8 mouse cellular contexts compared by ENCODE assay signal in genomic region chr2:172371258-172371657, GRCm38 (mm10). TPM values are rescaled to one million over a fixed set of nuclear protein-coding genes. Genes with fewer than 3 reads are reported as not detected.
DNase-seq lines count a peak whose midpoint lies in the region; ATAC-seq and TF ChIP-seq lines count a peak whose summit lies in the region.

No protein-coding gene starts in this region.

- no peak for ATAC-seq in limb, embryonic 15.5 days (ENCODE audit: insufficient number of reproducible peaks, low FRiP score, low TSS enrichment, low read depth)
- no peak for ATAC-seq in stomach, postnatal 0 days (ENCODE audit: low FRiP score, low TSS enrichment)
- no peak for ATAC-seq in inflammation-experienced regulatory T-cells, adult 6 months

- TF ChIP-seq POLR2A in testis, adult 2 months (IDR thresholded peaks at IDR 0.05; ENCODE audit: control insufficient read depth, low read depth, low read length) = no peak

- WGBS in limb, embryonic 15.5 days = under 1% methylated on average over 11 of the region's 11 CpGs
- WGBS in stomach, postnatal 0 days = 1% methylated on average over 11 of the region's 11 CpGs

- peaks cover 5% of the 10 kb centered on the region for H3K4me1 ChIP-seq in testis, adult 2 months (ENCODE audit: control insufficient read depth, insufficient read depth, low read length)
- H3K4me1 ChIP-seq in limb, embryonic 15.5 days = peaks cover 21% of the 10 kb centered on the region
- no peaks in the 10 kb centered on the region for H3K4me1 ChIP-seq in stomach, postnatal 0 days (replicated peaks; ENCODE audit: control insufficient read depth, insufficient read depth)

- H3K9ac ChIP-seq in limb, embryonic 15.5 days = peak overlapping the region; percentile 98
- peak overlapping the region; percentile 94 for H3K9ac ChIP-seq in stomach, postnatal 0 days (ENCODE audit: low read length)

- peaks cover 10% of the 10 kb centered on the region for H3K36me3 ChIP-seq in testis, adult 2 months (ENCODE audit: control insufficient read depth, insufficient read depth, low read length)
- H3K36me3 ChIP-seq in limb, embryonic 15.5 days = peaks cover 50% of the 10 kb centered on the region
- H3K36me3 ChIP-seq in stomach, postnatal 0 days (ENCODE audit: control insufficient read depth, insufficient read depth, low read length) = peaks cover 20% of the 10 kb centered on the region

- H3K4me3 ChIP-seq in testis, adult 2 months (ENCODE audit: control insufficient read depth, low read depth, low read length) = peak overlapping the region; percentile 99
- H3K4me3 ChIP-seq in limb, embryonic 15.5 days = peak overlapping the region; percentile 96
- peak overlapping the region; percentile 91 for H3K4me3 ChIP-seq in stomach, postnatal 0 days (ENCODE audit: low read depth, low read length)

- TF ChIP-seq EP300 in stomach, postnatal 0 days (optimal IDR thresholded peaks at IDR 0.05) = no peak

- TF ChIP-seq CTCF in testis, adult 2 months (IDR thresholded peaks at IDR 0.05; ENCODE audit: control insufficient read depth, insufficient read depth, insufficient replicate concordance, low read depth, low read length) = no peak
- no peak for TF ChIP-seq CTCF in stomach, postnatal 0 days (IDR thresholded peaks at IDR 0.05; ENCODE audit: low read depth)

- H3K27ac ChIP-seq in testis, adult 2 months (ENCODE audit: control insufficient read depth, insufficient read depth, low read depth, low read length) = peak overlapping the region; percentile 100
- H3K27ac ChIP-seq in limb, embryonic 15.5 days = peak overlapping the region; percentile 85
- peak overlapping the region; percentile 83 for H3K27ac ChIP-seq in stomach, postnatal 0 days (replicated peaks)

- H3K9me3 ChIP-seq in limb, embryonic 15.5 days = no peaks in the 10 kb centered on the region
- H3K9me3 ChIP-seq in stomach, postnatal 0 days (ENCODE audit: control insufficient read depth, low read length) = no peaks in the 10 kb centered on the region

- H3K27me3 ChIP-seq in testis, adult 2 months (ENCODE audit: control insufficient read depth, insufficient read depth, low read length) = no peaks in the 10 kb centered on the region
- no peaks in the 10 kb centered on the region for H3K27me3 ChIP-seq in limb, embryonic 15.5 days
- H3K27me3 ChIP-seq in stomach, postnatal 0 days (ENCODE audit: control insufficient read depth, insufficient read depth, low read length) = no peaks in the 10 kb centered on the region

- peak overlapping the region; percentile 53 for H3K4me2 ChIP-seq in limb, embryonic 15.5 days
- H3K4me2 ChIP-seq in stomach, postnatal 0 days (replicated peaks; ENCODE audit: low read depth) = peak overlapping the region; percentile 73

- DNase-seq in embryo, embryonic 10.5 days (ENCODE audit: low spot score) = peak; percentile 27
- no peak for DNase-seq in embryo, embryonic 10 days (ENCODE audit: low spot score)
- DNase-seq in testis, postnatal 10 days (ENCODE audit: low spot score) = no peak
- no peak for DNase-seq in stomach, postnatal 0 days (ENCODE audit: low spot score)
- DNase-seq in adrenal gland, adult (ENCODE audit: inconsistent age in 2 of 2, low spot score in 1 of 2) = no peak

RNA-seq across cellular contexts. Expression of gene Cstf1, which starts 0.8 kb away (rescaled TPM):
- polyA plus RNA-seq in testis, adult 2 months (2012; rRNA removed) = 158 and 175 TPM in 2 replicates
- 32.9 and 33.0 TPM in 2 replicates for polyA plus RNA-seq in limb, embryonic 15.5 days (2015; fragmentation: Nextera tagmentation; extraction: Ambion mirVana)
- 19.9 TPM in 2 replicates for polyA plus RNA-seq in stomach, postnatal 0 days (2015; fragmentation: Nextera tagmentation; extraction: Ambion mirVana)
- 10 to 100 TPM; 28.1 to 31.5 (median 28.8) TPM for polyA plus RNA-seq in inflammation-experienced regulatory T-cells, adult 6 months (2017; shearing (Covaris generic))

RNA-seq across cellular contexts. Expression of gene Aurka, which starts 0.9 kb away (rescaled TPM):
- 74.5 and 87.6 TPM in 2 replicates for polyA plus RNA-seq in testis, adult 2 months (2012; rRNA removed)
- polyA plus RNA-seq in limb, embryonic 15.5 days (2015; fragmentation: Nextera tagmentation; extraction: Ambion mirVana) = 73.6 and 76.8 TPM in 2 replicates
- 18.9 and 24.1 TPM in 2 replicates for polyA plus RNA-seq in stomach, postnatal 0 days (2015; fragmentation: Nextera tagmentation; extraction: Ambion mirVana)
- 10 to 100 TPM in 1 of 3 experiments, 1 to 10 TPM in 2; 6.8 to 41.3 (median 7.5) TPM for polyA plus RNA-seq in inflammation-experienced regulatory T-cells, adult 6 months (2017; shearing (Covaris generic))

RNA-seq across cellular contexts. Expression of gene Cass4, which starts 22.3 kb away (rescaled TPM):
- 0.26 and 0.31 TPM in 2 replicates for polyA plus RNA-seq in testis, adult 2 months (2012; rRNA removed)
- polyA plus RNA-seq in limb, embryonic 15.5 days (2015; fragmentation: Nextera tagmentation; extraction: Ambion mirVana) = 0.33 and 0.46 TPM in 2 replicates
- polyA plus RNA-seq in stomach, postnatal 0 days (2015; fragmentation: Nextera tagmentation; extraction: Ambion mirVana) = 0.17 and 0.18 TPM in 2 replicates
- polyA plus RNA-seq in inflammation-experienced regulatory T-cells, adult 6 months (2017; shearing (Covaris generic)) = 10 to 100 TPM in 2 of 3 experiments, 1 to 10 TPM in 1; 9.0 to 14.1 (median 10.6) TPM

RNA-seq across cellular contexts. Expression of gene Fam210b, which starts 25.9 kb away (rescaled TPM):
- polyA plus RNA-seq in testis, adult 2 months (2012; rRNA removed) = 6.8 and 7.9 TPM in 2 replicates
- 15.1 and 16.8 TPM in 2 replicates for polyA plus RNA-seq in limb, embryonic 15.5 days (2015; fragmentation: Nextera tagmentation; extraction: Ambion mirVana)
- polyA plus RNA-seq in stomach, postnatal 0 days (2015; fragmentation: Nextera tagmentation; extraction: Ambion mirVana) = 23.9 and 25.7 TPM in 2 replicates
- 1 to 10 TPM; 7.7 to 9.5 (median 8.1) TPM for polyA plus RNA-seq in inflammation-experienced regulatory T-cells, adult 6 months (2017; shearing (Covaris generic))
